Mouse (Mus musculus) forebrain, postnatal 0 days (tissue): Measurements from ENCODE around the gene Myh7b. TPM values are rescaled to one million over a fixed set of nuclear protein-coding genes. Genes with fewer than 3 reads are reported as not detected.
A peak's percentile ranks its signal among the peaks of the same experiment; 100 is the strongest.

Experiments
- ATAC-seq: fragments of 200-750 bp; cut with Nextera tagmentation; 2 replicates; pipeline ENCODE4 v1.8.0; 2017; ENCODE audit warnings: mild to moderate bottlenecking, moderate library complexity
- DNase-seq: peaks from one replicate; pipeline ENCODE4 v3.0.0-alpha.2; 2015
- H3K27ac ChIP-seq: fragments of 300-500 bp; sonication (generic); 2 replicates; pipeline ENCODE4 v1.5.1; 2014; ENCODE audit warnings: low read depth, mild to moderate bottlenecking, antibody characterized with exemption, low read length, moderate library complexity, mixed read lengths
- H3K27me3 ChIP-seq: fragments of 300-500 bp; sonication (generic); 2 replicates; pipeline ENCODE4 v1.6.1; 2014; ENCODE audit warnings: mild to moderate bottlenecking, low read length, mixed read lengths; ENCODE audit not compliant: insufficient read depth
- H3K36me3 ChIP-seq: fragments of 300-500 bp; sonication (generic); 2 replicates; pipeline ENCODE4 v1.6.1; 2014; ENCODE audit warnings: mild to moderate bottlenecking, moderate library complexity; ENCODE audit not compliant: insufficient read depth
- H3K4me1 ChIP-seq: fragments of 300-500 bp; sonication (generic); 2 replicates; pipeline ENCODE4 v1.6.1; 2014; ENCODE audit warnings: antibody characterized with exemption; ENCODE audit not compliant: insufficient read depth
- H3K4me2 ChIP-seq: fragments of 300-500 bp; sonication (generic); 2 replicates; pipeline ENCODE4 v1.6.1; 2014; ENCODE audit warnings: low read depth, mild to moderate bottlenecking, moderate library complexity
- H3K4me3 ChIP-seq: fragments of 300-500 bp; sonication (generic); 2 replicates; pipeline ENCODE4 v1.5.1; 2014; ENCODE audit warnings: low read depth, low read length, mixed read lengths
- H3K9ac ChIP-seq: fragments of 300-500 bp; sonication (generic); 2 replicates; pipeline ENCODE4 v1.6.1; 2014; ENCODE audit warnings: mild to moderate bottlenecking
- H3K9me3 ChIP-seq: fragments of 300-500 bp; sonication (generic); 2 replicates; pipeline ENCODE4 v1.6.1; 2016; ENCODE audit warnings: low read length
- CTCF ChIP-seq: sonication (generic); IDR thresholded peaks from 2 replicates; pipeline ENCODE4 v1.5.1; 2016; ENCODE audit warnings: antibody characterized with exemption, control low read depth, low read depth
- WGBS: fragments of 180-500 bp; shearing (Covaris S2); extraction: QIAGEN DNeasy Blood & Tissue Kit; methylation state at CpG from one replicate; pipeline ENCODE4 v1.1.7; 2014; 5-methylcytosine and 5-hydroxymethylcytosine counted together
- polyA plus RNA-seq: library from polyadenylated mRNA; unstranded; fragments of >200 nt; fragmentation: Nextera tagmentation; extraction: Ambion mirVana; gene quantifications from 2 replicates; pipeline ENCODE4 v1.2.1, GENCODE M21; 2015
- total RNA-seq: library from RNA; depleted of rRNA; stranded (reverse); fragments of >200 nt; gene quantifications from 2 replicates; pipeline ENCODE4 v1.2.3, GENCODE M21; 2014

The Myh7b gene
- total and polyA plus RNA-seq, 2 experiments from 2014 or later: 0.29 to 2.0 TPM

DNA sequence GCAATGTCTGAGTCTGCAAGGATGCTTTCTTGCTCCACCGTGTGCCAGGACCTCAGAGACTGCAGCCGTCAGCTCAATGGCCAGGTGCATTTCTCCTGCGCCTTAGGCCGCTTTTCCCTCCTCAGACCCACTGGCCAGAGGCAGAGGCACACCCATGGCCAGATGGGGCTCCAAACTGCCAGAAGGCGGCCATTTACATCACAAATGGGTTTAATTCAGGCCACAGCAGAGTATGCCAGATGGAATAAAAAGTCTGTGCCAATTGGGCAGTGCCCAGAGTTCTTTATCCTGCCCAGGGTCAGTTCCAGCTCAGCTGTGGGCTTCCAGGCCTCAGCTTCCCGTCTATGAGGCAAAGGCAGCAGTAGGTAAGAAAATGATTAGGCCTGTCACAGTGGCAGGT, 29.6 kb downstream of the Myh7b start:
- DNase-seq: peak; percentile 61
- no peak overlapping the region for H3K4me3 ChIP-seq
- ATAC-seq: peak; percentile 76
- H3K27ac ChIP-seq: no peak overlapping the region
- no peaks in the 10 kb centered on the region for H3K27me3 ChIP-seq
- no peaks in the 10 kb centered on the region for H3K9me3 ChIP-seq
- WGBS: 41% methylated on average over 6 of the region's 6 CpGs
- H3K4me1 ChIP-seq: no peaks in the 10 kb centered on the region
- no peak overlapping the region for H3K9ac ChIP-seq
- H3K4me2 ChIP-seq: no peak overlapping the region
- peaks cover 90% of the 10 kb centered on the region for H3K36me3 ChIP-seq
- TF ChIP-seq CTCF: no peak

DNA sequence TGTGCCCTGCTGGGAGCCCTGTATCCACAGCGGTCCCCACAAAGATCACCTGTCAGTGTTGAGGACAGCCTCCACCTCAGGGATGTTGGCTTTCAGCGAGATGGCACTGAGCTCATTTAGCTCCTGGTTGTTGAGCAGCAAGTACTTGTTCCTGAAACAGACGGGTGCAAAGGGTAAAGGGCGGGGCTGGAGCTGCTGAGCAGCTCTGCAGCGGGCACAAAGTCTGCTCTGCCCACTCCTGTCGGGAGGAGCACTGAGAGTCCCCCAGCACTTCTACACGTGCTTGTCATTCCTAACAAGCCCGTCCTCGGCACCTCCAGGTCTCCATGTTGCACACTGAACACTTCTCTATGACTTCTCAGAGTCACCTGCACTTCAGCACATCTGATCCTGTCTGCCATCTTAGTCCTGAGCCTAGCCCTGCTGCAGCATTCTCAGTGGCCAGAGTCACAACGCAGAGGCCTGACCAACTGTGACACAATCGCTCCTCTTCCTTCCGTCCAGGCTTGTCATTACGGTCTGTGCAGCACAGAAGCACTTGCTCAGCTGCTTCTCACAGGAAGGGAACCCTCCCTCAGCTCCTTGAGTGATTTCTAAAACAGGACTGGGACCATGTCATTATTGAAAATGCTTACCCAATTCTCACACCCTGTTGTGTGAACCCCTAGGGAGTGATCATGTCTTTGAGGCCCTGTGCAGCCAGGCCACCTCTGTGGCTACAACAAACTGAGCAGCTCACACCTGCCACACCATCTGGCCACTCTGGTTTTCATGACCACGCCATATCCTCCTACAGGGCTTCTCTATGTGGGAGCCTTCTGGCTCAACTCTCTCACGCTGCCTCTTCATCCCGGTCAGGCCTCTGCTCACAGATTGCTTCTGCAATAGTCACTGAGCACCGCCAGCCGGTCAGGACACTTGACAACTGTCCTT, 30.8 kb downstream of the Myh7b start:
- H3K4me1 ChIP-seq: no peaks in the 10 kb centered on the region
- ATAC-seq: no peak
- H3K4me3 ChIP-seq: no peak overlapping the region
- H3K27ac ChIP-seq: no peak overlapping the region
- no peaks in the 10 kb centered on the region for H3K9me3 ChIP-seq
- peaks cover 87% of the 10 kb centered on the region for H3K36me3 ChIP-seq
- DNase-seq: no peak
- TF ChIP-seq CTCF: no peak
- no peak overlapping the region for H3K9ac ChIP-seq
- no peak overlapping the region for H3K4me2 ChIP-seq
- H3K27me3 ChIP-seq: no peaks in the 10 kb centered on the region
- WGBS: 71% methylated on average over 18 of the region's 18 CpGs

DNA sequence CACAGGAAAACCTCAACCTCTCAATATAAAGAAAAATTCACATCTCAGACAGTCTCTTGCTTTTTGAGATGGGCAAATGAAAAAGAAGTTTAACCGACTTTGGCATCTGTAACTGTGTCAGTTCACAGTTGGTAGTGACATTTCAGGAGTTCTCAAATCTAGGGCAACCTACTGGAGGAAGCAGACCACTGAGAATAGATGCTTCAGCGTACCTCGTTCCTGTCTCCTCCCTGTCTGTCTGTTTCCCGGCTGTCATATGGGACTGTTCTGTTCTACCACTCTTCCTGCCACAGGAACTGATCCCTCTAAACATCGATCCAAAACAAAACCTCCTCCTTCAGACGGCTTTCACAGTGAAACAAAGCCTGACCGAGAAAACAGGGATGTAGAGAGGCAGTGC, 34.7 kb downstream of the Myh7b start:
- Histone ChIP-seq H3K4me2 (no peak overlapping the region), H3K4me3 (no peak overlapping the region), H3K9me3 (no peaks in the 10 kb centered on the region), H3K36me3 (peaks cover 78% of the 10 kb centered on the region), H3K9ac (no peak overlapping the region), H3K27ac (no peak overlapping the region), H3K27me3 (no peaks in the 10 kb centered on the region), H3K4me1 (no peaks in the 10 kb centered on the region)
- DNase-seq (no peak), ATAC-seq (no peak)
- TF ChIP-seq CTCF: no peak
- 71% methylated on average over 7 of the region's 7 CpGs for WGBS

- Histone ChIP-seq H3K4me2 (no peak overlapping the region), H3K9ac (no peak overlapping the region), H3K27ac (no peak overlapping the region), H3K9me3 (no peaks in the 10 kb centered on the region), H3K36me3 (peaks cover 72% of the 10 kb centered on the region), H3K27me3 (no peaks in the 10 kb centered on the region), H3K4me3 (no peak overlapping the region), H3K4me1 (no peaks in the 10 kb centered on the region)
- no peak for TF ChIP-seq CTCF
- DNase-seq (no peak), ATAC-seq (no peak)
- WGBS: 95% methylated on average over 5 of the region's 5 CpGs
Observed at GRCm38 (mm10) chr2:155652618-155653017, 41.6 kb downstream of the Myh7b start.

DNA sequence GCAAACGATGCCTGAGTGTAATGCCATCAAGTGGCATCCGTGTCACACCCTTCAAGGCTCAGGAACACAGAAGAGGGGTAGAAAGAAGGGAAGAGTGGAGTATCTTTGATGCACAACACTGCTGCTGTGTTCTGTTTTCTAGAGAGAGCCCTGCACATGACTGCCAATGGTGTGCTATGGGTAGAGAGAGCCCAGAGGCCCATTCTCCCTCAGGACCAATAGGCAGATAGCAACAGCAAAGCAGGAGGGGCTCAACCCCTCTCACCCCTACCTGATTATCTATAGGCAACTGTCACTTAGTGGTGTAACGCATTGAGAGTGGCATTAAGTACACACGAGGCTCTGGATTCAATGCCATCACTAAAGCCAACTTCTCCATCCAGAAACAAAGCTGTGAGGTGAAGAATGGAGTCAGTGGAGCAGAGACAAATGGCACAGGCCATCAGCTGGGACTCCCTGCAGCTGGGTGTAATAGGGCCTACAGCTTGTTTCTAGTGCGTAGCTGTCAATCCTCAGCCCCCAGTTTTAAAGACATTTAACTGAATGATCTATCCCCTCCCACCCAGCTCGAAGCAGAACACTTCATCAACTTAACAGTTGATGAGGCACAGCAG, 44.9 kb downstream of the Myh7b start:
- ATAC-seq: no peak

DNA sequence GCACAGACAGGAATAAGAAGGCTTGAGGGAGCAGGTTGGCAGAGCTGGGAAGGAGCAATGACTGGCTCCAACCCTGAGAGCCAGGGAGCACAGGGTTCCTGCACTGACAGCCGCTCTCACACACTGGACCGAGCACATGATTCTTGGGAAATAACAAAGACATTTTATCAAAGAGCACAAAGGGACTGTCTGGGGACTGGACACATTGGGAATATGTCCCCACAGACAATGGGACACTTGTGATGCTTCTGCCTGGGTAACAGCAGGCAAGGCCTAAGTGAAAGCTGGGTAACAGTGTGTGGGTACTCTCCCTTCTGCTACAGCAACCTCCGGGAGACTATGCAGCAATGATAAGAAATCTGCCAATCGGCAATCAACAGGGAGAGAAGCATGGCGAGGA, 51.4 kb downstream of the Myh7b start:
- Histone ChIP-seq H3K4me3 (no peak overlapping the region), H3K27me3 (no peaks in the 10 kb centered on the region), H3K4me1 (no peaks in the 10 kb centered on the region), H3K4me2 (no peak overlapping the region), H3K9ac (no peak overlapping the region), H3K27ac (no peak overlapping the region), H3K9me3 (no peaks in the 10 kb centered on the region), H3K36me3 (peaks cover 79% of the 10 kb centered on the region)
- WGBS: 74% methylated on average over 5 of the region's 5 CpGs
- DNase-seq (no peak), ATAC-seq (no peak)
- no peak for TF ChIP-seq CTCF

More for the DNA sequence above, 44.9 kb downstream of the Myh7b start:
- WGBS: 31% methylated on average over 6 of the region's 6 CpGs
- Histone ChIP-seq H3K9me3 (no peaks in the 10 kb centered on the region), H3K4me2 (no peak overlapping the region), H3K27ac (no peak overlapping the region), H3K4me1 (no peaks in the 10 kb centered on the region), H3K4me3 (no peak overlapping the region), H3K36me3 (peaks cover 70% of the 10 kb centered on the region), H3K27me3 (no peaks in the 10 kb centered on the region), H3K9ac (no peak overlapping the region)
- TF ChIP-seq CTCF: no peak
- no peak for DNase-seq

- DNase-seq (peak; percentile 84), ATAC-seq (peak; percentile 73)
- no peaks in the 10 kb centered on the region for H3K27me3 ChIP-seq
- H3K9me3 ChIP-seq: no peaks in the 10 kb centered on the region
- H3K4me3 ChIP-seq: no peak overlapping the region
- 19% methylated on average over 5 of the region's 5 CpGs for WGBS
- peak; percentile 75 for TF ChIP-seq CTCF
- no peaks in the 10 kb centered on the region for H3K4me1 ChIP-seq
- no peak overlapping the region for H3K9ac ChIP-seq
- H3K4me2 ChIP-seq: no peak overlapping the region
- H3K27ac ChIP-seq: no peak overlapping the region
- peaks cover 80% of the 10 kb centered on the region for H3K36me3 ChIP-seq
Observed at GRCm38 (mm10) chr2:155663097-155663496, 52.1 kb downstream of the Myh7b start.
